24 mouse cellular contexts compared by ENCODE assay signal in genomic region chr13:112805529-112805928, GRCm38 (mm10). TPM values are rescaled to one million over a fixed set of nuclear protein-coding genes. Genes with fewer than 3 reads are reported as not detected.
A peak's percentile ranks its signal among the peaks of the same experiment; 100 is the strongest.
DNase-seq lines count a peak whose midpoint lies in the region; ATAC-seq and TF ChIP-seq lines count a peak whose summit lies in the region.
"Had no signal": no experiment of that assay in that cellular context is flagged by ENCODE, and none has a peak within 500 bp of the region (broad histone marks: within the 10 kb centered on the region; RNA-seq: fewer than 3 reads in every experiment).

No protein-coding gene starts in this region.

- no peak overlapping the region for H3K4me2 ChIP-seq in liver, embryonic 14.5 days (ENCODE audit: low read depth)
- H3K4me2 ChIP-seq in liver, embryonic 16.5 days (ENCODE audit: low read depth, low read length), result no peak overlapping the region
- H3K4me2 ChIP-seq in forebrain, embryonic 14.5 days (ENCODE audit: low read length), result no peak overlapping the region
- H3K4me2 ChIP-seq: embryonic facial prominence, embryonic 12.5 days; embryonic facial prominence, embryonic 15.5 days; forebrain, embryonic 15.5 days; heart, embryonic 13.5 days; hindbrain, embryonic 15.5 days had no signal

- H3K9me3 ChIP-seq in liver, embryonic 14.5 days (ENCODE audit: control insufficient read depth, low read length), result no peaks in the 10 kb centered on the region
- no peaks in the 10 kb centered on the region for H3K9me3 ChIP-seq in liver, embryonic 16.5 days (replicated peaks; ENCODE audit: control insufficient read depth, low read length)
- H3K9me3 ChIP-seq in forebrain, embryonic 14.5 days (replicated peaks; ENCODE audit: control insufficient read depth, low read length), result no peaks in the 10 kb centered on the region
- H3K9me3 ChIP-seq: embryonic facial prominence, embryonic 12.5 days; embryonic facial prominence, embryonic 15.5 days; forebrain, embryonic 15.5 days; heart, embryonic 10.5 days; heart, embryonic 13.5 days; hindbrain, embryonic 15.5 days had no signal

- 47% methylated on average over 3 of the region's 3 CpGs for WGBS in liver, adult 2 months
- 83% methylated on average over 3 of the region's 3 CpGs for WGBS in liver, embryonic 14.5 days (ENCODE audit: insufficient replicate concordance)
- WGBS in liver, embryonic 16.5 days (ENCODE audit: insufficient replicate concordance), result 78% methylated on average over 3 of the region's 3 CpGs
- WGBS in forebrain, embryonic 14.5 days, result 96% methylated on average over 3 of the region's 3 CpGs

- no peak overlapping the region for H3K27ac ChIP-seq in liver, adult 2 months (replicated peaks; ENCODE audit: insufficient read depth, low read depth, low read length)
- H3K27ac ChIP-seq in liver, embryonic 14.5 days, result no peak overlapping the region; the same call in 1 of the 2 replicates
- H3K27ac ChIP-seq in liver, embryonic 16.5 days (ENCODE audit: low read length), result peak overlapping the region; percentile 35
- no peak overlapping the region for H3K27ac ChIP-seq in forebrain, embryonic 14.5 days (ENCODE audit: low read depth, low read length)
- H3K27ac ChIP-seq: embryonic facial prominence, embryonic 12.5 days; embryonic facial prominence, embryonic 15.5 days; forebrain, embryonic 15.5 days; heart, adult 2 months; heart, embryonic 10.5 days; heart, embryonic 13.5 days; hindbrain, embryonic 15.5 days had no signal

- no peaks in the 10 kb centered on the region for H3K27me3 ChIP-seq in liver, adult 2 months (ENCODE audit: control insufficient read depth, insufficient read depth, low read length)
- H3K27me3 ChIP-seq in liver, embryonic 14.5 days (ENCODE audit: control insufficient read depth, insufficient read depth, low read length), result no peaks in the 10 kb centered on the region
- no peaks in the 10 kb centered on the region for H3K27me3 ChIP-seq in liver, embryonic 16.5 days (ENCODE audit: control insufficient read depth, insufficient read depth, low read depth, low read length)
- H3K27me3 ChIP-seq in forebrain, embryonic 14.5 days (replicated peaks; ENCODE audit: control insufficient read depth, insufficient read depth, low read length), result no peaks in the 10 kb centered on the region
- H3K27me3 ChIP-seq: embryonic facial prominence, embryonic 12.5 days; embryonic facial prominence, embryonic 15.5 days; forebrain, embryonic 15.5 days; heart, embryonic 13.5 days; hindbrain, embryonic 15.5 days had no signal

- no peaks in the 10 kb centered on the region for H3K79me2 ChIP-seq in liver, adult 2 months (ENCODE audit: control insufficient read depth, insufficient read depth, low read length)

- peaks cover 3% of the 10 kb centered on the region; the same call in 1 of the 2 replicates for H3K4me1 ChIP-seq in liver, adult 2 months (ENCODE audit: control insufficient read depth, insufficient read depth, low read length)
- peaks cover 35 to 36% of the 10 kb centered on the region in 2 experiments for H3K4me1 ChIP-seq in liver, embryonic 14.5 days (replicated peaks; ENCODE audit: control insufficient read depth in 2 of 2, insufficient read depth in 2 of 2, low read length in 1 of 2)
- peaks cover 41% of the 10 kb centered on the region for H3K4me1 ChIP-seq in liver, embryonic 16.5 days (ENCODE audit: control insufficient read depth, low read depth, low read length)
- peaks cover 3% of the 10 kb centered on the region; the same call in 1 of the 2 replicates for H3K4me1 ChIP-seq in forebrain, embryonic 14.5 days (ENCODE audit: control insufficient read depth, insufficient read depth, low read length)

- H3K36me3 ChIP-seq in liver, adult 2 months (ENCODE audit: control insufficient read depth, insufficient read depth, low read length), result peaks cover 8% of the 10 kb centered on the region
- H3K36me3 ChIP-seq in liver, embryonic 14.5 days (replicated peaks; ENCODE audit: control insufficient read depth, insufficient read depth, low read depth), result peaks cover 22% of the 10 kb centered on the region
- H3K36me3 ChIP-seq in liver, embryonic 16.5 days (ENCODE audit: control insufficient read depth, insufficient read depth), result peaks cover 16% of the 10 kb centered on the region
- H3K36me3 ChIP-seq in forebrain, embryonic 14.5 days (ENCODE audit: control insufficient read depth, insufficient read depth, low read length), result 0 out of 2 replicates have a peak, but pooled peaks cover 4% of the 10 kb centered on the region

- H3K4me3 ChIP-seq in liver, adult 2 months (ENCODE audit: insufficient read depth, low read depth, low read length), result no peak overlapping the region
- no peak overlapping the region for H3K4me3 ChIP-seq in liver, embryonic 14.5 days (ENCODE audit: insufficient read depth in 1 of 2, low read depth in 2 of 2, low read length in 2 of 2)
- no peak overlapping the region for H3K4me3 ChIP-seq in liver, embryonic 16.5 days (ENCODE audit: low read depth, low read length)
- no peak overlapping the region for H3K4me3 ChIP-seq in forebrain, embryonic 14.5 days (ENCODE audit: low read depth, low read length)
- H3K4me3 ChIP-seq: embryonic facial prominence, embryonic 12.5 days; embryonic facial prominence, embryonic 15.5 days; forebrain, embryonic 15.5 days; heart, adult 2 months; heart, embryonic 10.5 days; heart, embryonic 13.5 days; hindbrain, embryonic 15.5 days had no signal

- H3K9ac ChIP-seq in liver, adult 2 months (ENCODE audit: low read depth, low read length), result no peak overlapping the region
- H3K9ac ChIP-seq in liver, embryonic 14.5 days (replicated peaks), result no peak overlapping the region
- H3K9ac ChIP-seq in liver, embryonic 16.5 days (ENCODE audit: low read depth, low read length), result no peak overlapping the region
- H3K9ac ChIP-seq in forebrain, embryonic 14.5 days (ENCODE audit: low read length), result no peak overlapping the region
- H3K9ac ChIP-seq: embryonic facial prominence, embryonic 12.5 days; embryonic facial prominence, embryonic 15.5 days; forebrain, embryonic 15.5 days; heart, embryonic 13.5 days; hindbrain, embryonic 15.5 days had no signal

- ATAC-seq in liver, embryonic 14.5 days (ENCODE audit: insufficient read depth), result no peak
- ATAC-seq in liver, embryonic 16.5 days (ENCODE audit: low read depth), result peak; percentile 12
- no peak for ATAC-seq in forebrain, embryonic 14.5 days
- ATAC-seq: CD4-positive, CD25-positive, alpha-beta regulatory T cell, adult 4 months; forebrain, embryonic 15.5 days had no signal

- TF ChIP-seq CTCF in liver, adult 2 months (IDR thresholded peaks at IDR 0.05; ENCODE audit: low read depth, low read length), result no peak
- no peak for TF ChIP-seq CTCF in liver, embryonic 14.5 days (IDR thresholded peaks at IDR 0.05; ENCODE audit: low read depth)

- peak; percentile 80 for DNase-seq in liver, adult 2 months (ENCODE audit: extremely low read depth, low read depth, low spot score)
- DNase-seq in liver, result no peak
- DNase-seq in liver, embryonic 14.5 days (ENCODE audit: low read depth in 3 of 3, low spot score in 3 of 3), result no peak
- DNase-seq in yolk sac, embryonic 10.5 days (ENCODE audit: low spot score), result peak; percentile 26
- DNase-seq in c-Kit-positive CD71-positive TER-119-positive erythroid progenitor cells, embryonic 14.5 days (ENCODE audit: low spot score), result no peak
- no peak for DNase-seq in forebrain, embryonic 14.5 days (ENCODE audit: low spot score)
- DNase-seq: adrenal gland, adult 2 months; adrenal gland, postnatal 14 days; cerebellum, adult 18-20 months; cerebellum, adult 9-11 months; cerebellum, postnatal 25 days; gastrocnemius, postnatal 25 days; heart, adult 2 months; heart, postnatal 14 days; heart, postnatal 4 days had no signal

- no peak for TF ChIP-seq POLR2A in liver, adult 2 months (IDR thresholded peaks at IDR 0.05; ENCODE audit: extremely low read depth, insufficient read depth, low read length)

- peak; percentile 27; the same call in 1 of the 2 replicates for TF ChIP-seq EP300 in liver, embryonic 14.5 days (IDR thresholded peaks at IDR 0.05; ENCODE audit: low read depth)

RNA-seq across cellular contexts. Expression of gene Plpp1, which starts 4.9 kb away (rescaled TPM):
- 18.6 and 24.3 TPM in 2 replicates for total RNA-seq in liver, adult 2 months (2014; rRNA removed)
- 13.4 and 15.0 TPM in 2 replicates for polyA plus RNA-seq in liver, adult 2 months (2012; rRNA removed)
- polyA plus RNA-seq in liver, embryonic 14.5 days (2012; rRNA removed), result 16.5 TPM in 2 replicates
- polyA plus RNA-seq in liver, embryonic 14.5 days (2014; fragmentation: Nextera tagmentation; extraction: Ambion mirVana), result 32.7 and 34.0 TPM in 2 replicates
- 42.6 and 44.4 TPM in 2 replicates for polyA plus RNA-seq in liver, embryonic 16.5 days (2015; fragmentation: Nextera tagmentation; extraction: Ambion mirVana)
- 39.5 and 41.2 TPM in 2 replicates for polyA plus RNA-seq in forebrain, embryonic 14.5 days (2014; fragmentation: Nextera tagmentation; extraction: Ambion mirVana)
- total RNA-seq: granulocyte monocyte progenitor cell, adult 5-6 weeks had no signal

Comparison
In these comparisons a context has a peak if more than half of its experiments do, and no peak if none do; other contexts are left out.
1. DNase-seq: peak in liver, adult 2 months (single experiment) and yolk sac, embryonic 10.5 days (single experiment); none in liver (single experiment), liver, embryonic 14.5 days (0 of 3), c-Kit-positive CD71-positive TER-119-positive erythroid progenitor cells, embryonic 14.5 days (single experiment) and forebrain, embryonic 14.5 days (single experiment).